ENCODE assay signal across 29 mouse cellular contexts in the genomic region with DNA sequence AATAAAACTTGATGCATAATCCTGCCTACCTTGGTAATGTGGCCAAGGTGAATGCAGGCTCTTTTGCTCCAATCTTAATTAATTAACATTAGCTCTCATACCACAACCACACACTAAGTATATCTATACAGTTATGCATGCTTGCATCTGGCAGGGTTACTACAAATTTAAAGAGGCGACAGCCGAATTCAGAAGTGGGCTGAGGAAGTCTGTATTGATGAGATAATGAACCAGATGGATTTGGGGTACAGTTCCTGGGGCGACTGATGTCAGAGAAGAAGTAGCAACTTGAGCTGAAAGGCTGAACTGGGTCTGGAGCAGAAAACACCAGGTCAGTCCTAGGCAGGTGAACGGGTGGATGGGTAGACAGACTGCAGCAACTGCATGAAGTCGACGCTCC. TPM values are rescaled to one million over a fixed set of nuclear protein-coding genes. Genes with fewer than 3 reads are reported as not detected.
DNase-seq lines count a peak whose midpoint lies in the region; ATAC-seq and TF ChIP-seq lines count a peak whose summit lies in the region.
"Had no signal": no experiment of that assay in that cellular context is flagged by ENCODE, and none has a peak within 500 bp of the region (broad histone marks: within the 10 kb centered on the region; RNA-seq: fewer than 3 reads in every experiment).

No protein-coding gene starts in this region.

- 91% methylated on average over 6 of the region's 6 CpGs for WGBS in hindbrain, embryonic 10.5 days
- 92% methylated on average over 6 of the region's 6 CpGs for WGBS in hindbrain, embryonic 14.5 days

- TF ChIP-seq EP300 in MEL (IDR thresholded peaks at IDR 0.05; ENCODE audit: low read depth in 1 of 2, low read length in 2 of 2): peak; percentile 70 to 76

- TF ChIP-seq CTCF in MEL (IDR thresholded peaks at IDR 0.05 in 2 of 3, conservative IDR thresholded peaks at IDR 0.05 in 1 of 3; ENCODE audit: control insufficient read depth in 1 of 3, insufficient read depth in 1 of 3, low read depth in 2 of 3, low read length in 3 of 3, poor library complexity in 1 of 3, severe bottlenecking in 1 of 3): no peak

- ATAC-seq in hindbrain, embryonic 14.5 days (ENCODE audit: low FRiP score): no peak
- peak; percentile 53 for ATAC-seq in common myeloid progenitor, adult 5-6 weeks (replicated peaks; ENCODE audit: low read depth, poor library complexity, severe bottlenecking)
- ATAC-seq: activated CD4-positive, CD25-positive, alpha-beta regulatory T cell, adult 4 months; CD4-positive, CD25-positive, alpha-beta regulatory T cell, adult 4 months; forebrain, embryonic 14.5 days; forebrain, embryonic 16.5 days; Patski had no signal

- H3K9ac ChIP-seq in hindbrain, embryonic 14.5 days: no peak overlapping the region
- peak overlapping the region; percentile 27; the same call in 1 of the 2 replicates for H3K9ac ChIP-seq in MEL (ENCODE audit: control insufficient read depth, low read depth, low read length, poor library complexity, severe bottlenecking)
- H3K9ac ChIP-seq: embryonic facial prominence, embryonic 13.5 days; embryonic facial prominence, embryonic 15.5 days; forebrain, embryonic 12.5 days had no signal

- TF ChIP-seq POLR2A in MEL (IDR thresholded peaks at IDR 0.05; ENCODE audit: control insufficient read depth in 1 of 2, insufficient read depth in 1 of 2, low read depth in 1 of 2, low read length in 2 of 2, poor library complexity in 1 of 2): no peak

- no peak overlapping the region for H3K4me3 ChIP-seq in hindbrain, embryonic 10.5 days
- H3K4me3 ChIP-seq in hindbrain, embryonic 14.5 days (replicated peaks; ENCODE audit: low read length): no peak overlapping the region
- H3K4me3 ChIP-seq in MEL (ENCODE audit: control insufficient read depth in 1 of 2, insufficient read depth in 1 of 2, low read depth in 2 of 2, low read length in 2 of 2): peak overlapping the region; percentile 23 to 25; a peak in 3 of 4 replicates
- H3K4me3 ChIP-seq: embryonic facial prominence, embryonic 13.5 days; embryonic facial prominence, embryonic 15.5 days; erythroblast, embryonic 14.5 days; forebrain, embryonic 10.5 days; forebrain, embryonic 12.5 days had no signal

- no peaks in the 10 kb centered on the region for H3K79me2 ChIP-seq in MEL (ENCODE audit: control insufficient read depth, insufficient read depth, low read length, poor library complexity)

- DNase-seq in hindbrain, embryonic 10.5 days (ENCODE audit: low spot score): no peak
- no peak for DNase-seq in hindbrain, embryonic 14.5 days (ENCODE audit: low spot score)
- DNase-seq in MEL (ENCODE audit: low read depth, low spot score): peak; percentile 79
- no peak for DNase-seq in adrenal gland, adult (ENCODE audit: inconsistent age in 2 of 2, low spot score in 1 of 2)
- no peak for DNase-seq in thymus, postnatal 25 days
- DNase-seq: adrenal gland, adult 2 months; adrenal gland, postnatal 10 days; adrenal gland, postnatal 25 days; B cell, adult 2 months; cerebellum, adult 11-12 months; cerebellum, adult 2 months; cerebellum, adult 9-10 months; cerebellum, postnatal 10 days; cerebellum, postnatal 25 days; embryo, embryonic 11 days had no signal

- no peak overlapping the region for H3K4me2 ChIP-seq in hindbrain, embryonic 14.5 days (replicated peaks)
- H3K4me2 ChIP-seq: embryonic facial prominence, embryonic 13.5 days; embryonic facial prominence, embryonic 15.5 days; forebrain, embryonic 12.5 days had no signal

- no peak for TF ChIP-seq RAD21 in MEL (IDR thresholded peaks at IDR 0.05; ENCODE audit: low read depth, low read length)

- H3K4me1 ChIP-seq in hindbrain, embryonic 10.5 days (replicated peaks): peaks cover 58% of the 10 kb centered on the region
- H3K4me1 ChIP-seq in hindbrain, embryonic 14.5 days (replicated peaks; ENCODE audit: control insufficient read depth, insufficient read depth, low read length): peaks cover 29% of the 10 kb centered on the region
- H3K4me1 ChIP-seq in MEL (ENCODE audit: control insufficient read depth in 1 of 2, insufficient read depth in 2 of 2, low read length in 2 of 2): peaks cover 10 to 23% of the 10 kb centered on the region in 2 experiments
- H3K4me1 ChIP-seq: embryonic facial prominence, embryonic 15.5 days had no signal

- no peaks in the 10 kb centered on the region for H3K27me3 ChIP-seq in hindbrain, embryonic 10.5 days (ENCODE audit: insufficient read depth, poor library complexity, severe bottlenecking)
- H3K27me3 ChIP-seq in hindbrain, embryonic 14.5 days (ENCODE audit: control insufficient read depth, insufficient read depth, low read length): no peaks in the 10 kb centered on the region
- no peaks in the 10 kb centered on the region; a peak in 1 of 4 replicates for H3K27me3 ChIP-seq in MEL (ENCODE audit: control insufficient read depth in 1 of 2, insufficient read depth in 2 of 2, low read length in 2 of 2)
- H3K27me3 ChIP-seq: embryonic facial prominence, embryonic 15.5 days; Patski had no signal

- H3K9me3 ChIP-seq in hindbrain, embryonic 10.5 days: no peaks in the 10 kb centered on the region
- no peaks in the 10 kb centered on the region for H3K9me3 ChIP-seq in hindbrain, embryonic 14.5 days (ENCODE audit: control insufficient read depth, low read length)
- no peaks in the 10 kb centered on the region for H3K9me3 ChIP-seq in MEL (replicated peaks; ENCODE audit: insufficient read depth, low read length)
- H3K9me3 ChIP-seq: embryonic facial prominence, embryonic 13.5 days; embryonic facial prominence, embryonic 15.5 days; forebrain, embryonic 10.5 days; forebrain, embryonic 12.5 days; G1E had no signal

- H3K27ac ChIP-seq in hindbrain, embryonic 10.5 days: 0 out of 2 replicates have a peak overlapping the region, but pooled peaks have one; percentile 24
- no peak overlapping the region for H3K27ac ChIP-seq in hindbrain, embryonic 14.5 days
- peak overlapping the region; percentile 15; the same call in 1 of the 2 replicates for H3K27ac ChIP-seq in MEL (ENCODE audit: control insufficient read depth, low read depth, low read length)
- H3K27ac ChIP-seq: embryonic facial prominence, embryonic 13.5 days; embryonic facial prominence, embryonic 15.5 days; forebrain, embryonic 10.5 days; forebrain, embryonic 12.5 days had no signal

- no peaks in the 10 kb centered on the region for H3K36me3 ChIP-seq in hindbrain, embryonic 10.5 days
- H3K36me3 ChIP-seq in hindbrain, embryonic 14.5 days (replicated peaks; ENCODE audit: control insufficient read depth, insufficient read depth): no peaks in the 10 kb centered on the region
- H3K36me3 ChIP-seq in MEL (ENCODE audit: control insufficient read depth in 1 of 2, insufficient read depth in 2 of 2, low read length in 2 of 2): peaks cover 0 to 18% of the 10 kb centered on the region in 2 experiments; a peak in 2 of 4 replicates
- H3K36me3 ChIP-seq: embryonic facial prominence, embryonic 13.5 days; embryonic facial prominence, embryonic 15.5 days; forebrain, embryonic 10.5 days; forebrain, embryonic 12.5 days; G1E had no signal

TF ChIP-seq in MEL, 35 proteins besides CTCF, POLR2A, EP300 and RAD21 (continues in another document):
- TF ChIP-seq CHD1 (IDR thresholded peaks at IDR 0.05; ENCODE audit: low read depth, low read length): no peak
- no peak for TF ChIP-seq NRF1 (IDR thresholded peaks at IDR 0.05; ENCODE audit: insufficient read depth, low read depth, low read length, poor library complexity, severe bottlenecking)
- TF ChIP-seq SIN3A (IDR thresholded peaks at IDR 0.05; ENCODE audit: low read length): peak; percentile 27; the same call in 1 of the 2 replicates
- no peak for TF ChIP-seq USF2 (IDR thresholded peaks at IDR 0.05; ENCODE audit: borderline replicate concordance in 1 of 2, insufficient read depth in 1 of 2, low read depth in 1 of 2, low read length in 2 of 2)
- TF ChIP-seq CHD2 (IDR thresholded peaks at IDR 0.05; ENCODE audit: low read length): no peak
- no peak for TF ChIP-seq MYB (IDR thresholded peaks at IDR 0.05; ENCODE audit: low read depth, low read length)
- peak; percentile 13 for TF ChIP-seq MYC (IDR thresholded peaks at IDR 0.05; ENCODE audit: low read depth, low read length)
- TF ChIP-seq E2F4 (IDR thresholded peaks at IDR 0.05; ENCODE audit: borderline replicate concordance, low read depth, low read length): no peak
- no peak for TF ChIP-seq USF1 (IDR thresholded peaks at IDR 0.05; ENCODE audit: low read depth, low read length)
- TF ChIP-seq MAX (IDR thresholded peaks at IDR 0.05; ENCODE audit: low read length): no peak
- no peak for TF ChIP-seq JUND (IDR thresholded peaks at IDR 0.05; ENCODE audit: low read depth, low read length)
- no peak for TF ChIP-seq TBP (IDR thresholded peaks at IDR 0.05; ENCODE audit: low read depth, low read length)
- TF ChIP-seq KAT2A (conservative IDR thresholded peaks at IDR 0.05; ENCODE audit: low read depth, low read length): no peak
- TF ChIP-seq ZC3H11A (IDR thresholded peaks at IDR 0.05; ENCODE audit: low read depth, low read length): no peak
- no peak for TF ChIP-seq MAZ (IDR thresholded peaks at IDR 0.05; ENCODE audit: low read depth, low read length)
- peak; percentile 73 for TF ChIP-seq GATA1 (IDR thresholded peaks at IDR 0.05; ENCODE audit: low read depth, low read length)
- no peak for TF ChIP-seq MXI1 (IDR thresholded peaks at IDR 0.05; ENCODE audit: low read depth, low read length)
- TF ChIP-seq POLR2AphosphoS2 (IDR thresholded peaks at IDR 0.05; ENCODE audit: low read length): no peak
- 0 out of 2 replicates have a peak, but pooled peaks have one; percentile 49 for TF ChIP-seq ETS1 (IDR thresholded peaks at IDR 0.05; ENCODE audit: low read depth, low read length)
- no peak for TF ChIP-seq UBTF (IDR thresholded peaks at IDR 0.05; ENCODE audit: borderline replicate concordance, insufficient read depth, low read depth, low read length)
- TF ChIP-seq ZMIZ1 (IDR thresholded peaks at IDR 0.05; ENCODE audit: low read depth, low read length): no peak
- TF ChIP-seq GABPA (IDR thresholded peaks at IDR 0.05; ENCODE audit: low read depth, low read length): no peak
- TF ChIP-seq ELF1 (IDR thresholded peaks at IDR 0.05; ENCODE audit: low read depth, low read length): no peak
- no peak for TF ChIP-seq NELFE (IDR thresholded peaks at IDR 0.05; ENCODE audit: low read depth, low read length)
- peak; percentile 55; the same call in 1 of the 2 replicates for TF ChIP-seq RCOR1 (IDR thresholded peaks at IDR 0.05; ENCODE audit: low read depth, low read length)
- TF ChIP-seq MAFK (IDR thresholded peaks at IDR 0.05; ENCODE audit: borderline replicate concordance, low read depth, low read length): no peak

RNA-seq across cellular contexts. Expression of gene Ccdc182, which starts 11.9 kb away (rescaled TPM):
- polyA plus RNA-seq in hindbrain, embryonic 10.5 days (2016; fragmentation: Nextera tagmentation; extraction: Ambion mirVana): 7.9 and 11.8 TPM in 2 replicates
- polyA plus RNA-seq in hindbrain, embryonic 14.5 days (2014; fragmentation: Nextera tagmentation; extraction: Ambion mirVana): 0.37 TPM in 1 of 2 replicates, not detected in the other
- not detected in 2 replicates for total RNA-seq in MEL (2012; rRNA removed)
- not detected for polyA plus RNA-seq in MEL (2012; ENCODE audit: insufficient read depth in 1 of 2, insufficient read length in 2 of 2, low read depth in 1 of 2, low replicate concordance in 2 of 2, missing spikeins in 1 of 2)
- total RNA-seq in common myeloid progenitor, adult 5-6 weeks (2017): not detected in 2 replicates
- total RNA-seq: adrenal gland, adult 2 months; adrenal gland, postnatal 10 days; adrenal gland, postnatal 25 days; CH12.LX; G1E had no signal
- polyA plus RNA-seq: activated CD4-positive, CD25-positive, alpha-beta regulatory T cell, adult 4 months; adrenal gland, adult 2 months; CD4-positive, CD25-positive, alpha-beta regulatory T cell, adult 4 months; embryonic facial prominence, embryonic 15.5 days; erythroblast, embryonic 14.5 days; forebrain, embryonic 16.5 days; frontal cortex, adult 2 months; G1E; Patski had no signal

Comparison
In these comparisons a context has a peak if more than half of its experiments do, and no peak if none do; other contexts are left out.
1. H3K4me3 ChIP-seq: peak in MEL (2 of 2); none in hindbrain, embryonic 10.5 days (single experiment) and hindbrain, embryonic 14.5 days (single experiment).